Mouse (Mus musculus): ENCODE data around the gene Chd4. TPM values are rescaled to one million over a fixed set of nuclear protein-coding genes. Genes with fewer than 3 reads are reported as not detected.

Chd4 gene
- total RNA-seq, 1 experiment from 2014 or later, result 283 TPM

- ATAC-seq (replicated peaks; ENCODE audit: insufficient number of reproducible peaks, low FRiP score, low TSS enrichment, poor library complexity, severe bottlenecking), result peak; percentile 89
These were observed 35.7 kb downstream of the Chd4 start, which contains the start of gene Nop2 for GRCm38 (mm10) chr6:125131302-125132156. Nop2 (plus strand) TSS chr6:125131909.

DNA sequence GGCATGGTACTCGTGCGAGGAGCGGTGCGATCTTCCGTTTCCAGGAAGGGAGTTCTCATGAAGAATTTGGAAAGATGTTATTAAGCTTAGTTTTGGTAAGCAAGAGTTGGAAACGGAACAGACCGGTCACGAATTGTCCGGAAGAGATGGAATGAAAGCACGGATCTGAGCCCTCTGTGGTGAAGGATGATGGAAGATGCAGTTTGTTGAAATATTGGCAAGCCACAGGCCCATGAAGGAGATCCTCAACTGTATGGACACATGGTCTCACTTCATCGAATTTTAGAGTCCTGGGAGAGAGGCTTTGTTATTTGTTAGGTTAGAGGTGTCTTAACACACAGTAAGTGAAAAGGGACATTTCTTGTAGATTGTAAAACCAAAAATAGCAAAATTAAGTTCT is 36.7 kb downstream of the Chd4 start:
- no peak for ATAC-seq (replicated peaks; ENCODE audit: insufficient number of reproducible peaks, low FRiP score, low TSS enrichment, poor library complexity, severe bottlenecking)

DNA sequence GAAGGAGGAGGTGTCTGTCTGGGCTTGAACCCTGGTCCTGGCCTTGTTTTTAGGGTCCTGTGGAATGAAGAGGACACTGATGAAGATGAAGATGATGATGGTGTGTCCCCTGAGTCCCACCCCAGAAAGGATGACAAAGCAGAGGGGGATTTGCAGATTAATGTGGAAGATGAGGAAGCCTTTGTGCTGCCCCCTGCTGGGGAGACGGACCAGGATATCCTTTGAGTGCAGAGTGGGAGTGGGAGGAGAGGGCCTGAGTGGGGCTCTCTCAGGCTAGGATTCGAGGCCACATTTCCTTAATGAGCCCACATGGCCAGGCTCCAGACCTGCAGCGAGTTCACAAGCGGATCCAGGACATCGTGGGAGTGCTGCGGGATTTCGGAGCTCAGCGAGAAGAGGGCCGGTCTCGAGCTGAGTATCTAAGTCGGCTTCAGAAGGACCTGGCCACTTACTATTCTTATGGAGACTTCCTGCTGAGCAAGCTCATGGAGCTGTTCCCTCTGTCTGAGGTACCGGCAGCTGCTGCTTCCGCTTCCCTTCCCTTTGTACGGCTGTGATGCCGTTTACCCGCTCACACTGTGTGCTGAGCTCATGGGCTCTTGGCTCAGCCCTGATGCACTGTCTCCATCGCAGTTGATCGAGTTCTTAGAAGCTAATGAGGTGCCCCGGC is 41.4 kb downstream of the Chd4 start:
- no peak for ATAC-seq (replicated peaks; ENCODE audit: insufficient number of reproducible peaks, low FRiP score, low TSS enrichment, poor library complexity, severe bottlenecking)

GRCm38 (mm10) chr6:125139747-125140146 is 44.0 kb downstream of the Chd4 start:
- ATAC-seq (replicated peaks; ENCODE audit: insufficient number of reproducible peaks, low FRiP score, low TSS enrichment, poor library complexity, severe bottlenecking), result no peak

- ATAC-seq (replicated peaks; ENCODE audit: insufficient number of reproducible peaks, low FRiP score, low TSS enrichment, poor library complexity, severe bottlenecking), result no peak
These were observed 46.7 kb downstream of the Chd4 start for GRCm38 (mm10) chr6:125142436-125142835.

DNA sequence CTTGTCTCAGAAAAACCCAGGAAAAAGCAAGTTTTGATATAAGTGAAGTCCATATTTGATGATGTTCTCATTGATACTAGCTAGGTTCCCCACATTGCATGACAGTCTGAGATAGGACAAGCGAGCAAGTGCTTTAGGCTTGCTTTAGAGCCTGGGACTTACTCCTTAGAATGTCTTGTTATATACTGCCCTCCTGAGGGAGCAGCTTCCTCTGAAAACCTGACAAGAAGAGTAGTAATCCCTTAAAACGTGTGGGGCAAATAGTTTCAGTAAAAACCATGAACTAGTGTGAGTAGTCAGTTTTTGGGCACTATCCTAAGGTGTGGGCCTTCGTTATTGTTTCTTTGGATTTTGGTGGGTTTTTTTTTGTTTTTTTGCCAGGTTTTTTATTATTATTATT is 47.3 kb downstream of the Chd4 start:
- no peak for ATAC-seq (replicated peaks; ENCODE audit: insufficient number of reproducible peaks, low FRiP score, low TSS enrichment, poor library complexity, severe bottlenecking)

GRCm38 (mm10) chr6:125143904-125144303 is 48.1 kb downstream of the Chd4 start:
- no peak for ATAC-seq (replicated peaks; ENCODE audit: insufficient number of reproducible peaks, low FRiP score, low TSS enrichment, poor library complexity, severe bottlenecking)

DNA sequence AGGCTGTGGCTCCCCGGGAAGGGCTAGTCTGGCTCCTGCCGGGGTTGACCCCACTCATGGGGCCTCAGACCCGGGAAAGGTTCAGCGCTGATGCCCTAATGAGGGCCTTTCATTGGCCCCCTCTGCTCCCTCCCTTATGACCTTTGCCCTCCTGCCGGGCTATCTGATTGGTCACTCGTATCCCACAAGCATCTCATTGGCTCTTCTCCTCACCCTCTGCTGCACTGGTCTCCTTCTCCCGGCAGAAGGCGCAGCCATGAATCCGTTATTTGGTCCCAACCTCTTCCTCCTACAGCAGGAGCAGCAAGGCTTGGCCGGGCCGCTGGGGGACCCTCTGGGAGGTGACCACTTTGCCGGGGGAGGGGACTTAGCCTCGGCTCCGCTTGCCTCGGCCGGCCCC is 49.2 kb downstream of the Chd4 start, which contains the start of gene Iffo1:
Gene Iffo1 (plus strand): TSS at position 241 of the 400 bp plus-strand sequence.
- ATAC-seq (replicated peaks; ENCODE audit: insufficient number of reproducible peaks, low FRiP score, low TSS enrichment, poor library complexity, severe bottlenecking), result peak; percentile 92

DNA sequence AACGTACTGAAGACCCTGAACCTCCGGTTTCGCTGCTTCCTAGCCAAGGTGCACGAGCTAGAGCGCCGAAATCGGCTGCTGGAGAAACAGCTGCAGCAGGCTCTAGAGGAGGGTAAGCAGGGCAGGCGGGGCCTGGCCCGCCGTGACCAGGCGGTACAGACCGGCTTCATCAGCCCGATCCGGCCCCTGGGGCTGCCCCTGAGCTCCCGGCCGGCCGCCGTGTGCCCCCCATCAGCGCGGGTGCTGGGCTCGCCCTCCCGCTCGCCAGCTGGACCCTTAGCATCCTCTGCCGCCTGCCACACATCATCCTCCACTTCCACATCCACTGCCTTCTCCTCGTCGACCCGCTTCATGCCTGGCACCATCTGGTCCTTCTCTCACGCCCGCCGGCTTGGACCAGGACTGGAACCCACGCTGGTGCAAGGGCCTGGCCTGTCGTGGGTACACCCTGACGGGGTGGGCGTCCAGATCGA is 49.7 kb downstream of the Chd4 start:
- no peak for ATAC-seq (replicated peaks; ENCODE audit: insufficient number of reproducible peaks, low FRiP score, low TSS enrichment, poor library complexity, severe bottlenecking)

DNA sequence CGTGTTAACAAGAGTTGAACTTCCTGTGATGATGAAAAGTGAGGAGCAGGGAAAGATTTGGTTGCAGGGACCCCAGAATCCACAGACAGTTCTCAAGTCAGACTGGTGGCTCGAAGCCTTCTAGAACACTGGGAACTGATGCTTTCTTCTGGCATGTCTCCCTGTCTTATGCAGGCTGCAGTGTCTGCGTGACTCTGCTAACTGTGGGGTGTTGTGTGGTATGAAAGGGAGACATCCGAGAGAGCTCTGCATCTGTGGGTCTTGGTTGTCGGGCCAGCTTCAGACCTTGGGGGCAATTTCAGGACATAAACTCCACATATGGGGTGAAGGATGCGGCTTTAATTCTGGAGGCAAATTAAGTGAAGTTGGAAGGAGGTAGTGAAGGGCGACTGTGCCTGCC is 50.4 kb downstream of the Chd4 start:
- ATAC-seq (replicated peaks; ENCODE audit: insufficient number of reproducible peaks, low FRiP score, low TSS enrichment, poor library complexity, severe bottlenecking), result no peak

GRCm38 (mm10) chr6:125146797-125147196 is 51.0 kb downstream of the Chd4 start:
- ATAC-seq (replicated peaks; ENCODE audit: insufficient number of reproducible peaks, low FRiP score, low TSS enrichment, poor library complexity, severe bottlenecking), result peak; percentile 44

GRCm38 (mm10) chr6:125147329-125147728 is 51.5 kb downstream of the Chd4 start:
- no peak for ATAC-seq (replicated peaks; ENCODE audit: insufficient number of reproducible peaks, low FRiP score, low TSS enrichment, poor library complexity, severe bottlenecking)

DNA sequence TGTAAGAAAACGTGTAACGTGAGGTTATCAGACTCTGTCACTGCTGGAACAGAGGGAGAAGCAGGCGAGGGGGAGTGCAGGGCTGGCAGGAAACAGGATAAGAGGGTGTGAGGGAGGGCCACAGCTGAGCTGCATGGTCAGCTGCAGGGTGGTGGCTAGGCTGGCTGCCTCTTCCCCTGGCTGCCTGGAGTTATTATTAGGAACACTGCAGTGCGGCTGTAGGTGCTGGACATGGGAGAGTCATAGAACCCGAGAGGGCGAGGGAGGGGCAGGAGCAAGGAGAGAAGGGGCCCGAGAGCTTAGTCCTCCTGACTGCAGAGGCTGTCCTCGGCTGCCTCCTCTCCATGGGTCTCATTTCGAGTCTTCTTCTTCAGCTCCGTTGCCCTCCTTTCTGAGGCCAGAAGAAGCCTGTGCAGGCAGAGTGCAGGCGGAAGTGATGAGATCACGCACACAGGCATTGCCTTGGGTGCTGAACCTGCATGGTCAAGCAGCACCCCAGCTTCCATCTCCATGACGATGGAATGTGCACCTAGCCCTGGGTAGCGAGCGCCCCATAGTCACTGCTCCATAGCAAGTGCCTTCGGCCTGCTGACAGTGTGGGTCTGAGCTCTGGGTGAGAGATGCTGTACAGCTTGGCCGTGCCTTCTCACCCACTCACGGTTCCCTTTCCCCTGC is 52.6 kb downstream of the Chd4 start:
- ATAC-seq (replicated peaks; ENCODE audit: insufficient number of reproducible peaks, low FRiP score, low TSS enrichment, poor library complexity, severe bottlenecking), result no peak

GRCm38 (mm10) chr6:125148926-125149568 is 53.3 kb downstream of the Chd4 start:
- no peak for ATAC-seq (replicated peaks; ENCODE audit: insufficient number of reproducible peaks, low FRiP score, low TSS enrichment, poor library complexity, severe bottlenecking)

- no peak for ATAC-seq (replicated peaks; ENCODE audit: insufficient number of reproducible peaks, low FRiP score, low TSS enrichment, poor library complexity, severe bottlenecking)
These were observed 53.8 kb downstream of the Chd4 start for GRCm38 (mm10) chr6:125149569-125149950.

- 0 out of 2 replicates have a peak, but pooled peaks have one; percentile 23 for ATAC-seq (replicated peaks; ENCODE audit: insufficient number of reproducible peaks, low FRiP score, low TSS enrichment, poor library complexity, severe bottlenecking)
These were observed 56.6 kb downstream of the Chd4 start for GRCm38 (mm10) chr6:125152212-125153017.

GRCm38 (mm10) chr6:125153018-125153389 is 57.2 kb downstream of the Chd4 start:
- ATAC-seq (replicated peaks; ENCODE audit: insufficient number of reproducible peaks, low FRiP score, low TSS enrichment, poor library complexity, severe bottlenecking), result no peak

DNA sequence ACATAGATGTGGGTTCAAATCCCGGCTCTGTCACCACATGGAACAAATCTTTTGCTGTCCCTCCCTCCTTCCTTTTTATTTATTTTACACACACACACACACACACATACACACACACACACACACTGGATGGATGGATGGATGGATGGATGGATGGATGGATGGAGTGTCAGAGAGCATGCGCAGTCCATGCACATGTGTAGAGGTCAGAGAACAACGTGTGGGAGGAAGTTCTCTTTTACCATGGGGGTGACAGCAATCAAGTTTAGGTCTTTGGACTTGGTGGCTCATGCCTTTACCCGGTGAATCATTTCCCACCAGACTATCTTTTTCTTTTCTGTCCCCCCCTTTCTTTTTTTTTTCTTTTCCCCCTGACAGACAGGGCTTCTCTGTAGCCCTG is 57.9 kb downstream of the Chd4 start:
- ATAC-seq (replicated peaks; ENCODE audit: insufficient number of reproducible peaks, low FRiP score, low TSS enrichment, poor library complexity, severe bottlenecking), result no peak

Measured in monocyte, adult 5-6 weeks (primary cell).